Mouse (Mus musculus) MEL (cell line): ENCODE measurements at regions not wholly inside any gene's neighbourhood (a gene's known extent, or its start where the extent isn't known, plus 50 kb on each side); places are given as distances from the start of the nearest gene placed in this dataset.

Source experiments
- DNase-seq: peaks from one replicate; pipeline ENCODE4 v3.0.0; 2011; ENCODE audit warnings: low read depth, low spot score
- H3K27ac ChIP-seq: 2 replicates; pipeline ENCODE4 v1.5.1; 2012; ENCODE audit warnings: low read depth, mild to moderate bottlenecking, control low read depth, low read length, moderate library complexity; ENCODE audit not compliant: control insufficient read depth
- H3K27me3 ChIP-seq, 2 experiments: fragments of 150-350 bp in 1 of 2; sonication (generic) in 1 of 2; 2 replicates each; pipeline ENCODE4 v1.6.1; 2012; ENCODE audit warnings: low read length in 2 of 2, mild to moderate bottlenecking in 2 of 2, improper control_type of control experiment in 1 of 2, moderate library complexity in 1 of 2; ENCODE audit not compliant: insufficient read depth in 2 of 2, control insufficient read depth in 1 of 2
- H3K36me3 ChIP-seq, 2 experiments: 2 replicates each; pipeline ENCODE4 v1.6.1; 2012 to 2014; ENCODE audit warnings: low read length in 2 of 2, improper control_type of control experiment in 1 of 2, inconsistent platforms in 1 of 2, mild to moderate bottlenecking in 1 of 2; ENCODE audit not compliant: insufficient read depth in 2 of 2, control insufficient read depth in 1 of 2
- H3K4me1 ChIP-seq, 2 experiments: fragments of 150-350 bp in 1 of 2; sonication (generic) in 1 of 2; 2 replicates each; pipeline ENCODE4 v1.6.1; 2012; ENCODE audit warnings: low read length in 2 of 2, improper control_type of control experiment in 1 of 2, mild to moderate bottlenecking in 1 of 2; ENCODE audit not compliant: insufficient read depth in 2 of 2, control insufficient read depth in 1 of 2
- H3K4me3 ChIP-seq, 2 experiments: fragments of 150-350 bp in 1 of 2; sonication (generic) in 1 of 2; 2 replicates each; pipeline ENCODE4 v1.5.1; 2012; ENCODE audit warnings: low read depth in 2 of 2, low read length in 2 of 2, mild to moderate bottlenecking in 2 of 2, moderate library complexity in 2 of 2, control low read depth in 1 of 2, improper control_type of control experiment in 1 of 2; ENCODE audit not compliant: control insufficient read depth in 1 of 2, insufficient read depth in 1 of 2
- H3K79me2 ChIP-seq: 2 replicates; pipeline ENCODE4 v1.6.1; 2012; ENCODE audit warnings: mild to moderate bottlenecking, low read length, moderate library complexity; ENCODE audit not compliant: control insufficient read depth, poor library complexity, insufficient read depth
- H3K9ac ChIP-seq: 2 replicates; pipeline ENCODE4 v1.6.1; 2012; ENCODE audit warnings: low read depth, mild to moderate bottlenecking, control low read depth, low read length, moderate library complexity; ENCODE audit not compliant: control insufficient read depth, poor library complexity, severe bottlenecking
- H3K9me3 ChIP-seq: fragments of 150-350 bp; sonication (generic); replicated peaks from 2 replicates; pipeline ENCODE4 v1.6.1; 2012; ENCODE audit warnings: mild to moderate bottlenecking, low read length, improper control_type of control experiment, moderate library complexity; ENCODE audit not compliant: insufficient read depth
- BHLHE40 ChIP-seq: IDR thresholded peaks from 2 replicates; pipeline ENCODE4 v1.6.1; 2012; ENCODE audit warnings: low read depth, mild to moderate bottlenecking, inconsistent platforms, low read length, improper control_type of control experiment, borderline replicate concordance
- CHD1 ChIP-seq: IDR thresholded peaks from 2 replicates; pipeline ENCODE4 v1.6.1; 2012; ENCODE audit warnings: low read depth, mild to moderate bottlenecking, inconsistent platforms, low read length, improper control_type of control experiment
- CHD2 ChIP-seq: IDR thresholded peaks from 2 replicates; pipeline ENCODE4 v1.6.1; 2011; ENCODE audit warnings: low read length, improper control_type of control experiment
- ELF1 ChIP-seq: IDR thresholded peaks from 2 replicates; pipeline ENCODE4 v1.6.1; 2014; ENCODE audit warnings: low read depth, mild to moderate bottlenecking, inconsistent platforms, low read length, improper control_type of control experiment, moderate library complexity
- ETS1 ChIP-seq: IDR thresholded peaks from 2 replicates; pipeline ENCODE4 v1.6.1; 2012; ENCODE audit warnings: low read depth, mild to moderate bottlenecking, inconsistent platforms, low read length, improper control_type of control experiment, moderate library complexity
- GATA1 ChIP-seq: IDR thresholded peaks from 2 replicates; pipeline ENCODE4 v1.6.1; 2011; ENCODE audit warnings: low read depth, low read length, improper control_type of control experiment
- HCFC1 ChIP-seq: IDR thresholded peaks from 2 replicates; pipeline ENCODE4 v1.6.1; 2012; ENCODE audit warnings: low read depth, mild to moderate bottlenecking, inconsistent platforms, low read length, improper control_type of control experiment, moderate library complexity
- KAT2A ChIP-seq: conservative IDR thresholded peaks from 2 replicates; pipeline ENCODE4 v1.6.1; 2012; ENCODE audit warnings: low read depth, low read length, improper control_type of control experiment, inconsistent platforms
- MEF2A ChIP-seq: IDR thresholded peaks from 2 replicates; pipeline ENCODE4 v1.6.1; 2014; ENCODE audit warnings: low read depth, mild to moderate bottlenecking, inconsistent platforms, low read length, improper control_type of control experiment; ENCODE audit not compliant: poor library complexity, insufficient replicate concordance, severe bottlenecking; ENCODE audit errors: extremely low read depth
- POLR2A ChIP-seq, 2 experiments: IDR thresholded peaks; 2 replicates each; pipeline ENCODE4 v1.6.1; 2011 to 2012; ENCODE audit warnings: low read length in 2 of 2, mild to moderate bottlenecking in 2 of 2, control low read depth in 1 of 2, improper control_type of control experiment in 1 of 2, low read depth in 1 of 2, moderate library complexity in 1 of 2; ENCODE audit not compliant: control insufficient read depth in 1 of 2, insufficient read depth in 1 of 2, poor library complexity in 1 of 2
- POLR2AphosphoS2 ChIP-seq: IDR thresholded peaks from 2 replicates; pipeline ENCODE4 v1.6.1; 2011; ENCODE audit warnings: low read length, improper control_type of control experiment
- POLR2AphosphoS5 ChIP-seq: IDR thresholded peaks from 2 replicates; pipeline ENCODE4 v1.6.1; 2012; ENCODE audit warnings: low read depth, borderline replicate concordance, mild to moderate bottlenecking, inconsistent platforms, low read length, moderate library complexity, mixed read lengths
- RAD21 ChIP-seq: IDR thresholded peaks from 2 replicates; pipeline ENCODE4 v1.6.1; 2011; ENCODE audit warnings: mild to moderate bottlenecking, low read depth, low read length, improper control_type of control experiment
- RCOR1 ChIP-seq: IDR thresholded peaks from 2 replicates; pipeline ENCODE4 v1.6.1; 2012; ENCODE audit warnings: low read depth, mild to moderate bottlenecking, inconsistent platforms, low read length, improper control_type of control experiment
- SMC3 ChIP-seq: IDR thresholded peaks from 2 replicates; pipeline ENCODE4 v1.6.1; 2011; ENCODE audit warnings: low read depth, low read length, improper control_type of control experiment
- TBP ChIP-seq: IDR thresholded peaks from 2 replicates; pipeline ENCODE4 v1.8.0; 2011; ENCODE audit warnings: low read depth, low read length, improper control_type of control experiment
- USF1 ChIP-seq: IDR thresholded peaks from 2 replicates; pipeline ENCODE4 v1.6.1; 2014; ENCODE audit warnings: low read depth, mild to moderate bottlenecking, inconsistent platforms, low read length, improper control_type of control experiment, moderate library complexity
- USF2 ChIP-seq, 2 experiments: IDR thresholded peaks; 2 replicates each; pipeline ENCODE4 v1.6.1; 2011 to 2012; ENCODE audit warnings: improper control_type of control experiment in 2 of 2, low read length in 2 of 2, borderline replicate concordance in 1 of 2, inconsistent platforms in 1 of 2, low read depth in 1 of 2, mild to moderate bottlenecking in 1 of 2; ENCODE audit not compliant: insufficient read depth in 1 of 2
- ZKSCAN1 ChIP-seq: IDR thresholded peaks from 2 replicates; pipeline ENCODE4 v1.6.1; 2012; ENCODE audit warnings: low read depth, mild to moderate bottlenecking, inconsistent platforms, low read length, improper control_type of control experiment, moderate library complexity

- H3K9me3 ChIP-seq, result no peaks in the 10 kb centered on the region
- no peaks in the 10 kb centered on the region for H3K36me3 ChIP-seq
- H3K79me2 ChIP-seq, result no peaks in the 10 kb centered on the region
- TF ChIP-seq SMC3, result no peak
- no peak for TF ChIP-seq RAD21
- no peak for TF ChIP-seq USF2 (IDR thresholded peaks at IDR 0.05; ENCODE audit: borderline replicate concordance in 1 of 2, insufficient read depth in 1 of 2, low read depth in 1 of 2, low read length in 2 of 2)
- TF ChIP-seq POLR2AphosphoS5, result no peak
- TF ChIP-seq RCOR1, result no peak
- no peak for TF ChIP-seq GATA1
- no peak for TF ChIP-seq CHD2
- no peak for TF ChIP-seq HCFC1
- no peak for TF ChIP-seq TBP
- no peak for TF ChIP-seq ZKSCAN1
- TF ChIP-seq MEF2A, result no peak
- no peak overlapping the region for H3K27ac ChIP-seq
- DNase-seq, result no peak
- H3K4me3 ChIP-seq, result no peak overlapping the region
- no peaks in the 10 kb centered on the region for H3K27me3 ChIP-seq
- H3K9ac ChIP-seq, result no peak overlapping the region
- no peaks in the 10 kb centered on the region for H3K4me1 ChIP-seq
These were observed 140.8 kb downstream of the Tfap2c start for GRCm38 (mm10) chr2:172690196-172690595.

- Histone ChIP-seq H3K27ac (no peak overlapping the region), H3K9me3 (no peaks in the 10 kb centered on the region), H3K79me2 (no peaks in the 10 kb centered on the region), H3K4me1 (no peaks in the 10 kb centered on the region), H3K9ac (no peak overlapping the region), H3K27me3 (no peaks in the 10 kb centered on the region), H3K36me3 (no peaks in the 10 kb centered on the region), H3K4me3 (no peak overlapping the region)
- no peak for DNase-seq
- no peak for TF ChIP-seq KAT2A
- no peak for TF ChIP-seq ETS1
- no peak for TF ChIP-seq POLR2AphosphoS2
- TF ChIP-seq RAD21, result no peak
- no peak for TF ChIP-seq POLR2A (IDR thresholded peaks at IDR 0.05; ENCODE audit: control insufficient read depth in 1 of 2, insufficient read depth in 1 of 2, low read depth in 1 of 2, low read length in 2 of 2, poor library complexity in 1 of 2)
- no peak for TF ChIP-seq BHLHE40
- TF ChIP-seq MEF2A, result no peak
- TF ChIP-seq USF1, result no peak
- TF ChIP-seq TBP, result no peak
- TF ChIP-seq ELF1, result no peak
- no peak for TF ChIP-seq SMC3
- no peak for TF ChIP-seq CHD1
These were observed 141.7 kb downstream of the Tfap2c start for GRCm38 (mm10) chr2:172690931-172691651.
